Mouse (Mus musculus) inflammation-experienced regulatory T-cells, adult 16 weeks (primary cell): ENCODE data around the gene Fscn3. TPM values are rescaled to one million over a fixed set of nuclear protein-coding genes. Genes with fewer than 3 reads are reported as not detected.

Source experiments
- polyA plus RNA-seq: library from polyadenylated mRNA; unstranded; fragments of 100-300 nt; shearing (Covaris generic); gene quantifications from one replicate; pipeline ENCODE4 v1.2.1, GENCODE M21; 2017

The Fscn3 gene
- not detected for polyA plus RNA-seq

DNA sequence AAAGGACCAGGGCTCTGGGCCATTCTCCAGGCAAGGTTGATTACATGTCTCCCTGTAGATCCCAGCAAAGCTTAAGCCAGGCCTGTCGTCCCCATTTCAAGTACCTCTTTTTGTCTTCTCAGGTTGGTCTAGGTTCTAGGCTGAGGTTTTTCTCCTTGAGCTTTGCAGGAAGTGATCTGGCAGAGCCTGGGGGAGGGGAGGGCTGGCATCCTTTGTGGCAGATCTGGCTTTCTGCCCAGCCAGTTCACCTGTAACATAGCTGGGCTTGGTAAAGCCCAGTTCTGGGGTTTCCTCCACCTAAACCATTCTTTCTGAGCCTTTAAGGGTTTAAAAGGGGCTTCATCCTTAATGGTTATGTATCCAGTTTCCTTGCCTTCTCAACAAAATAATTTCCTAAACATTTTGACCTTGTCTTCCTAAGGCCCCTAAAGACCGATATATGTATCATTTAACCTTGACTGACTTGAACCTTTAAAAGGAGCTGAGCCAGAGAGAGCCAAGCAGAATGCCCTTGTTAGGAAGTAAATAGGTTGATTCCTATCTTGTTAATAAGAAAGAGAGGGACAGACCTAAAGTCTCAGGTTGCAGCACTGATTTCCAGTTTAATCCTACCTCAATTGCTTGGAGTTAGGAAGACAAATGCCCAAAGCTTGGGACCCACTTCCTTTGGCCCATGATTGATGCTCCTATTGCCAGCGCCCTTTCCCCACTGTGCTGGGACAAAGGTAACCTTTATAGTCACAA is at the start of gene Fscn3:
Gene Fscn3 (plus strand): TSS at position 694 of the 744 bp plus-strand sequence.

DNA sequence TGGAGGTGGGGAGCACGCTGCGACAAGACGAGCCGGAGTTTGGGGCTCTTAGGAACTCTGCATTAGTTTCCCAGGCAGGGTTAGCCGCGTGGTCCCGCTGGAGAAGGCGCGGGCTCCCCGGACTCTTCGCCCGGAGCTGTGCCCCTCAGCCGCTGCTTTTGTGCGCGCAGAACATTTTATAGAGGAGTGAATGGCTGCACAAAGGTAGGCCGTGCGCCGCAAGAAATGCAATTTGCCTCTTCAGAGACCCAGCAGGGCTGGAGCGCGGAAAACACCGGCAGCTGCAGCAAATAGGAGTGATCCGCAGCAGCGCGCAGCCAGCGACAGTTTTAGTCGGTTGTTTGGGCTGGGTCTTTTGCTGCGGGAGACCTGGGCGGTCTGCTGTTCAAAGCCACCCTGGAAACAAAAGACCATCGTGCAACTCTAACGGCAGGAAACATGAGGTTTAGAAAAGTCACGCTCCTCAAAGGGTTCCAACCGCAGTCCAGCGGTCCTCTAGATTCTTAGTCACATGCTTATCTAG is 29.8 kb upstream of the Fscn3 start, which contains the start of gene Zfp800:
Gene Zfp800 (minus strand): TSS at position 325 of the 523 bp plus-strand sequence.

DNA sequence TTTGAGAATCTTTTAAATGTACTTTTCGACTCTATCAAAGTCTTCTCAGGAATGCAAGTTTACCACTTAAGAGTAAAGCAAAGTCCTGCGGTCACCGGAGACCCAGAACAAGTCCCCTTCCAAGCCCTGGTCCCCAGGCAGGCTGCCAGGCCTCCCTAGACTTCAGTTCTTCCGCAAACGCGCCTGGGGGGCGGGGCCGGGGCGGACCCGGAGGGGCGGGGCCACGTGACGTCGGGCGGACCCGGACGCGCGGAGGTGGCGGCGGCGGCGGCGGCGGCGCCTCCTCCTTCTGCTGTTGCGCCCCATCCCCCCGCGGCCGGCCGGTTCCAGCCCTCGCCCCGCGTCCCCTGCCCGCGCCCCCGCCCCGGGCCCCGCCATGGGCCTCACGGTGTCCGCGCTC is 4.3 kb upstream of the Fscn3 start, which contains the start of gene Arf5:
Gene Arf5 (plus strand): TSS at position 248 of the 400 bp plus-strand sequence.

DNA sequence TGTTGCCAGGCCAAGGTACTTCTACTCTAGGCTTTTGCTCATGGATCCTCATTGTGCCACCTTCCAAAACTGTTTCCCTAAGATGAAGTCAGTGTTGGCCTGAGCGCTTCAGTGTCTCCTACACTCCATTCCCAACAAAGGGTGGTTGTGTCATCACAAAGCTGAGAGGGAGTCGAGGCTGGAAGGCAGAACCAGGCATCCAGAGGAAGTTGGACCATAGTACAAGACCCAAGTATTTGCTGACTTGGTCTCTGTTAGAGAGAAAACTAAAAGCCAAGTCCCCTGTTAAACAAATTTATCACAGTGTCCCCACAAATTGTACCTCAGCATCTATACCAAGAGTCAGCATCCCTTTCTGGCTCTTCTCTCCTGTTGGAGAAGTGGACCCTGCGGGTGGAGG is 701 bp downstream of the Fscn3 start, which contains the start of gene Gcc1:
Gene Gcc1 (minus strand): TSS at position 101 of the 400 bp plus-strand sequence.

DNA sequence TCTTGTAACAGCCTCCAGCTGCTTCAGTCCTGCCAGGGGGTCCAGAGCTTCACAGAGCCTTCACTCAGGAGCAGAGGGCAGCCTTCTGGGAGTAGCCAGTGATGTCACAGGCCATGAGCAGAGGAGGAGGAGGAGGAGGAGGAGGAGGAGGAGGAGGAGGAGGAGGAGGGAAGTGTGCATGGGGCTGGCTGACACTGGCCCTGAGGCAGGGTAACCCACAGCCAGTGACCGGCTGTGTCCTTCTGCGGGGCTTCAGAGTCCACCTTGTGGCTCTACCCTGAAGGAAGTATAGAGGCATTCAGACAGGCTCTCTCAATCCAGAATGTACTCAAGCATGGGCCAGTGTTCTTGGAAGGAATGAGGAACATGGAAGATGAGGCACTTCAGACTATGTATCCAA is 21.7 kb downstream of the Fscn3 start, which contains the start of gene Pax4:
Gene Pax4 (minus strand): TSS at position 101 of the 400 bp plus-strand sequence.

GRCm38 (mm10) chr6:28474839-28475238 is 47.2 kb downstream of the Fscn3 start, which contains the start of gene Snd1:
Gene Snd1 (plus strand): TSS chr6:28475139.

Other genes with a start within 250 kb of the Fscn3 start
- 35.3 TPM for gene Zfp800, start 29.8 kb upstream of the Fscn3 start, polyA plus RNA-seq
- gene Arf5, start 4.2 kb upstream of the Fscn3 start, polyA plus RNA-seq = 112 TPM
- 34.5 TPM for gene Gcc1, start 601 bp downstream of the Fscn3 start, polyA plus RNA-seq
- not detected for gene Pax4, start 21.6 kb downstream of the Fscn3 start, polyA plus RNA-seq
- 152 TPM for gene Snd1, start 47.4 kb downstream of the Fscn3 start, polyA plus RNA-seq